Mouse (Mus musculus) spleen, adult 2 months (tissue): ENCODE results near the gene Raet1e. TPM values are rescaled to one million over a fixed set of nuclear protein-coding genes. Genes with fewer than 3 reads are reported as not detected.

Experiments used
- DNase-seq, 2 experiments: peaks; one replicate each; pipeline versions ENCODE4 v3.0.0 to v3.0.0-alpha.2; 2012 to 2021; ENCODE audit warnings: low spot score in 2 of 2, low read depth in 1 of 2
- H3K27ac ChIP-seq: fragments of 200-500 bp; 2 replicates; pipeline ENCODE4 v1.5.1; 2012; ENCODE audit warnings: low read length, inconsistent platforms; ENCODE audit not compliant: insufficient read depth
- H3K27me3 ChIP-seq: fragments of 200-500 bp; 2 replicates; pipeline ENCODE4 v1.6.1; 2012; ENCODE audit warnings: mild to moderate bottlenecking, moderate library complexity, low read length, inconsistent platforms; ENCODE audit not compliant: control insufficient read depth, insufficient read depth
- H3K36me3 ChIP-seq: fragments of 200-500 bp; 2 replicates; pipeline ENCODE4 v1.6.1; 2012; ENCODE audit warnings: mild to moderate bottlenecking, low read length, inconsistent platforms; ENCODE audit not compliant: control insufficient read depth, insufficient read depth
- H3K4me1 ChIP-seq: fragments of 200-500 bp; 2 replicates; pipeline ENCODE4 v1.6.1; 2011; ENCODE audit warnings: inconsistent platforms; ENCODE audit not compliant: control insufficient read depth, insufficient read depth, insufficient read length
- H3K4me3 ChIP-seq: fragments of 200-500 bp; 2 replicates; pipeline ENCODE4 v1.5.1; 2011; ENCODE audit warnings: mild to moderate bottlenecking, inconsistent platforms; ENCODE audit not compliant: insufficient read depth, insufficient read length; ENCODE audit errors: extremely low read depth
- CTCF ChIP-seq: fragments of 200-500 bp; IDR thresholded peaks from 2 replicates; pipeline ENCODE4 v1.5.1; 2011; ENCODE audit warnings: mild to moderate bottlenecking, inconsistent platforms; ENCODE audit not compliant: insufficient read depth, insufficient read length, insufficient replicate concordance; ENCODE audit errors: extremely low read depth
- POLR2A ChIP-seq: fragments of 200-500 bp; IDR thresholded peaks from 2 replicates; pipeline ENCODE4 v1.6.1; 2011; ENCODE audit warnings: low read depth, low read length, inconsistent platforms
- WGBS: fragments of 180-500 bp; shearing (Covaris S2); methylation state at CpG from one replicate; pipeline ENCODE4 v1.1.7; 2018; 5-methylcytosine and 5-hydroxymethylcytosine counted together
- polyA plus RNA-seq: library from polyadenylated mRNA; depleted of rRNA; stranded (reverse); fragments of >200 nt; gene quantifications from 2 replicates; pipeline ENCODE4 v1.2.3, GENCODE M21; 2012

Gene Raet1e
- polyA plus RNA-seq, 1 experiment = 0.14 TPM

GRCm38 (mm10) chr10:22282816-22283215 is 124.4 kb downstream of the Raet1e start:
- no peak for DNase-seq
- WGBS = 13% methylated on average over 6 of the region's 6 CpGs
- Histone ChIP-seq H3K27me3 (no peaks in the 10 kb centered on the region), H3K36me3 (peaks cover 5% of the 10 kb centered on the region; the same call in 1 of the 2 replicates), H3K4me1 (peaks cover 14% of the 10 kb centered on the region; the same call in 1 of the 2 replicates), H3K27ac (no peak overlapping the region), H3K4me3 (no peak overlapping the region)
- TF ChIP-seq POLR2A = no peak
- no peak for TF ChIP-seq CTCF

- WGBS = 19% methylated on average over 1 of the region's 1 CpGs
- Histone ChIP-seq H3K36me3 (peaks cover 17% of the 10 kb centered on the region), H3K4me1 (peaks cover 29% of the 10 kb centered on the region), H3K27ac (no peak overlapping the region), H3K4me3 (no peak overlapping the region), H3K27me3 (no peaks in the 10 kb centered on the region)
- no peak for DNase-seq
- TF ChIP-seq CTCF = no peak
- no peak for TF ChIP-seq POLR2A
These were observed 137.3 kb downstream of the Raet1e start for GRCm38 (mm10) chr10:22295676-22296075.

GRCm38 (mm10) chr10:22297033-22297762 is 138.8 kb downstream of the Raet1e start:
- Histone ChIP-seq H3K27me3 (no peaks in the 10 kb centered on the region), H3K4me1 (peaks cover 35% of the 10 kb centered on the region), H3K4me3 (no peak overlapping the region), H3K27ac (peak overlapping the region; percentile 47; the same call in 1 of the 2 replicates), H3K36me3 (peaks cover 19% of the 10 kb centered on the region)
- DNase-seq = no peak
- 35% methylated on average over 5 of the region's 5 CpGs for WGBS
- TF ChIP-seq POLR2A (no peak), CTCF (no peak)

GRCm38 (mm10) chr10:22297766-22298461 is 139.5 kb downstream of the Raet1e start:
- Histone ChIP-seq H3K27me3 (no peaks in the 10 kb centered on the region), H3K4me1 (peaks cover 35% of the 10 kb centered on the region), H3K4me3 (no peak overlapping the region), H3K27ac (peak overlapping the region; percentile 47), H3K36me3 (peaks cover 19% of the 10 kb centered on the region)
- 64% methylated on average over 8 of the region's 8 CpGs for WGBS
- TF ChIP-seq CTCF = no peak
- TF ChIP-seq POLR2A = no peak
- DNase-seq = no peak

GRCm38 (mm10) chr10:22299324-22299723 is 141.0 kb downstream of the Raet1e start:
- DNase-seq = peak in 1 of 2 experiments; percentile 62
- TF ChIP-seq CTCF (no peak), POLR2A (no peak)
- Histone ChIP-seq H3K27ac (peak overlapping the region; percentile 48), H3K27me3 (no peaks in the 10 kb centered on the region), H3K36me3 (peaks cover 15% of the 10 kb centered on the region), H3K4me3 (no peak overlapping the region), H3K4me1 (peaks cover 35% of the 10 kb centered on the region)
- WGBS = 34% methylated on average over 2 of the region's 2 CpGs

- Histone ChIP-seq H3K4me3 (peak overlapping the region; percentile 83), H3K4me1 (peaks cover 31% of the 10 kb centered on the region), H3K36me3 (peaks cover 4% of the 10 kb centered on the region), H3K27me3 (no peaks in the 10 kb centered on the region), H3K27ac (peak overlapping the region; percentile 96)
- DNase-seq = peak in 1 of 2 experiments; percentile 50
- 27% methylated on average over 1 of the region's 1 CpGs for WGBS
- TF ChIP-seq POLR2A = 0 out of 2 replicates have a peak, but pooled peaks have one; percentile 7
- TF ChIP-seq CTCF = no peak
These were observed 143.3 kb downstream of the Raet1e start for GRCm38 (mm10) chr10:22301641-22302040.
